Mouse (Mus musculus): Measurements from ENCODE around the gene Cdc123. TPM values are rescaled to one million over a fixed set of nuclear protein-coding genes. Genes with fewer than 3 reads are reported as not detected.

Cdc123 gene
- 354 and 392 TPM in 2 replicates for polyA plus RNA-seq (2016; fragmentation: Nextera tagmentation; extraction: Ambion mirVana)

GRCm38 (mm10) chr2:5844873-5845631 is at the start of gene Cdc123, which contains the start of gene Nudt5:
Cdc123 (minus strand) TSS chr2:5845164.
Nudt5 (plus strand) TSS chr2:5845019.
- peaks cover 43% of the 10 kb centered on the region for H3K36me3 ChIP-seq
- no peaks in the 10 kb centered on the region for H3K27me3 ChIP-seq (ENCODE audit: insufficient read depth, poor library complexity, severe bottlenecking)
- H3K4me1 ChIP-seq (replicated peaks) = peaks cover 16% of the 10 kb centered on the region
- peak within 1 kb of the TSS; percentile 97 for H3K27ac ChIP-seq
- DNase-seq (ENCODE audit: low spot score) = peak; percentile 89
- peak within 1 kb of the TSS; percentile 80 for H3K4me3 ChIP-seq
- peaks cover 2% of the 10 kb centered on the region; the same call in 1 of the 2 replicates for H3K9me3 ChIP-seq
- under 1% methylated on average over 53 of the region's 53 CpGs for WGBS

- peak overlapping the region; percentile 95 for H3K27ac ChIP-seq
- H3K36me3 ChIP-seq = peaks cover 35% of the 10 kb centered on the region
- DNase-seq (ENCODE audit: low spot score) = peak; percentile 12
- no peaks in the 10 kb centered on the region for H3K27me3 ChIP-seq (ENCODE audit: insufficient read depth, poor library complexity, severe bottlenecking)
- H3K9me3 ChIP-seq = no peaks in the 10 kb centered on the region
- WGBS = 55% methylated on average over 11 of the region's 11 CpGs
- H3K4me1 ChIP-seq (replicated peaks) = peaks cover 9% of the 10 kb centered on the region; the same call in 1 of the 2 replicates
- peak overlapping the region; percentile 92 for H3K4me3 ChIP-seq
Measured at GRCm38 (mm10) chr2:5894296-5894695, 49.3 kb upstream of the Cdc123 start.

DNA sequence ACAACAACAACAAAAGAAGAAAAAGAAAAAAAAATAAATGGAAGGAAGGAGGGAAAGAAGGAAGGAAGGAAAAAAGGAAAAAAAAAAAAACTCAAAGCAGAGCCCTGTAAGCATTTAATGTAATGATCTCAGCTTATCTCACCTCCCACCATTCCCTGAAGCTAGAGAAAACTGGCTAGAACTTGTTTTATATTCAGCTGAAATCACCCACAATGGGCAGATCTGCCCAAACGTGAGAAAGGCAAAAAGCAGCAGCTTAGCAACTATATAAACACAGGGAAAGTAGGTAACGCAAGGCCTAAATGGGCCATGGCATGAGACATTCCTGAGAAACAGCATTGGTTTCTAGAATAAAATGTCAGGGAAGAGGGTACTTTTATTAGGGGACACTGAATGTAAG is 44.4 kb upstream of the Cdc123 start:
- H3K27me3 ChIP-seq (ENCODE audit: insufficient read depth, poor library complexity, severe bottlenecking) = no peaks in the 10 kb centered on the region
- no peak overlapping the region for H3K27ac ChIP-seq
- WGBS = 78% methylated on average over 2 of the region's 2 CpGs
- no peak for DNase-seq (ENCODE audit: low spot score)
- H3K4me1 ChIP-seq (replicated peaks) = peaks cover 8% of the 10 kb centered on the region; the same call in 1 of the 2 replicates
- peaks cover 72% of the 10 kb centered on the region for H3K36me3 ChIP-seq
- no peaks in the 10 kb centered on the region for H3K9me3 ChIP-seq
- H3K4me3 ChIP-seq = no peak overlapping the region

DNA sequence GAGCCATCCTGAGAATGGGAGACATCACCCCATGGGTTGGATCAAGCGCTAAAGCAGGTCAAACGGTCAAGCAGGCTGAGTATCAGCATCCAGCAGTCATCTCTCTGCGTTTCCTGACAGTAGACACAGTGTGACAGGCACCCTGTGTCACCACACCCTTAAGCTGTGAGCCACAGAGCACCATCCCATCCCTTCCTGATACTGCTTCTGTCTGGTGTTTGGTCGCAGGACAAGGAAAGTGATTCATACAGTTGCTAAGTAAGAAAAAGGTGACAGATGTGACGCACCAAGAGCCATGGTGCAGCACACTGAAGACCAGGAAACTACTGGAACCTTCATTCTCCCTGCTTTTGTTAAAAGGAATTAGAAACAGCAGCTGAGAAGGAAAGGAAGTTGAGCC is 43.9 kb upstream of the Cdc123 start:
- 90% methylated on average over 5 of the region's 5 CpGs for WGBS

DNA sequence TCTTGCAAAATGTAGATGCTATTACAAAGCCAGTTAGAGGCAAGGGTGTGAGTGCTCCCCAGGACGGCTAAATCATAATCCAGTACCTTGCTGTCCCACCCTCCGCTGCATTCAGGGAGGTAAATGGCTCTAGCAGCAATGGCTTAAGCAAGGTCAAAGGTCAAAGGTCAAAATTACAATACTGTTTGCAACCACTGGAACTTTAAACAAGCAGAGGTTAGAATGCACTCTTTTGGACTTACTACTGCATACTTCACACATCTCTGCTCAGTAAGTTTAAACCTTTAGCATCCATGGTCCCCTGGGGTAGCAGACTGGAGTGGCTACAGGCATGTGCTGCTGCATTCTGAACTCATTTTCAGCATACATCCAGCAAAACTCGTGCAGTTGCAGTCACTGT is 32.5 kb upstream of the Cdc123 start:
- Histone ChIP-seq H3K4me3 (no peak overlapping the region), H3K27me3 (ENCODE audit: insufficient read depth, poor library complexity, severe bottlenecking) (no peaks in the 10 kb centered on the region), H3K27ac (no peak overlapping the region), H3K9me3 (no peaks in the 10 kb centered on the region), H3K4me1 (replicated peaks) (no peaks in the 10 kb centered on the region), H3K36me3 (peaks cover 95% of the 10 kb centered on the region)
- WGBS = 79% methylated on average over 3 of the region's 3 CpGs
- DNase-seq (ENCODE audit: low spot score) = no peak

More for the DNA sequence above, 43.9 kb upstream of the Cdc123 start:
- Histone ChIP-seq H3K27me3 (ENCODE audit: insufficient read depth, poor library complexity, severe bottlenecking) (no peaks in the 10 kb centered on the region), H3K4me3 (no peak overlapping the region), H3K9me3 (no peaks in the 10 kb centered on the region), H3K4me1 (replicated peaks) (0 out of 2 replicates have a peak, but pooled peaks cover 4% of the 10 kb centered on the region), H3K27ac (no peak overlapping the region), H3K36me3 (peaks cover 76% of the 10 kb centered on the region)
- no peak for DNase-seq (ENCODE audit: low spot score)

DNA sequence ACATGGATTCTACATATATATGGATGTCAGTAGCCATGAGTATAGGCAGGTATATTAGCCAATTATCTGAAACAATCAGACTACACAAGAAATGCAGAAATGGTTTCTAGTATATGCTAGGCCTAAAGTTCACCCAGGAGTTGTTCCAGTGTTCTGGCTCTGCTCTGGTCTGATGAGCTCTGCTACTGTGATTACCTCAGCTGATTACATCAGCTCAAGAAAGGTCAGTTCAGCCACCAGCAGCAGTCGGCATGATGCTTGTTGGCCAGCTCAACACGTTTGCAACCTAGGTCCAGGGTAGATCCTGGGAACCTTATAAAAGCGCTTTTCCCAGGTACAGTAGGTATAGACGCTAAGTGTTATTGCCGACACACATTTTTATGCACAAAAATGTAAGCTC is 24.8 kb upstream of the Cdc123 start:
- 92% methylated on average over 5 of the region's 5 CpGs for WGBS
- H3K27ac ChIP-seq = no peak overlapping the region
- H3K27me3 ChIP-seq (ENCODE audit: insufficient read depth, poor library complexity, severe bottlenecking) = no peaks in the 10 kb centered on the region
- no peak overlapping the region for H3K4me3 ChIP-seq
- peaks cover 87% of the 10 kb centered on the region for H3K36me3 ChIP-seq
- H3K4me1 ChIP-seq (replicated peaks) = no peaks in the 10 kb centered on the region
- no peaks in the 10 kb centered on the region for H3K9me3 ChIP-seq
- DNase-seq (ENCODE audit: low spot score) = no peak

DNA sequence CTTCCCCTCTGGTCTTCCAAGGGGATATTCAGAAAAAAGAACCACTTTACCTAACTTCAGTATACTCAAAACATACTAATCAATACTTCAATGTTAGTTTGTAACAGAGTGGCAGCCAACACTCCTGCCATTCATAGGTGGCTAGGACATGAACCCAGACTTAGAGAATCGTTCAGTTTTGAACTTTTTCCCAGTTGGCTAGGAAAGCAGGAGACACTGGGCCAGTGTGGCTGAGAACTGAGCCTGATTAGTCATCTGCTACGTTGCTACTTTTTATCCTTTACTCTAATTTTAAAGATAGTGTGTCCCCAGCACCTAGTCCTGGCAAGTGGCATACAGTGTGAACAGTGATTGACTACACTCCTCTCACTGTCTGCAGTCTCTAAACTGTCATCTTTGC is 22.7 kb upstream of the Cdc123 start:
- Histone ChIP-seq H3K36me3 (peaks cover 86% of the 10 kb centered on the region), H3K27me3 (ENCODE audit: insufficient read depth, poor library complexity, severe bottlenecking) (no peaks in the 10 kb centered on the region), H3K27ac (no peak overlapping the region), H3K4me1 (replicated peaks) (no peaks in the 10 kb centered on the region), H3K4me3 (no peak overlapping the region), H3K9me3 (no peaks in the 10 kb centered on the region)
- no peak for DNase-seq (ENCODE audit: low spot score)
- 88% methylated on average over 2 of the region's 2 CpGs for WGBS

GRCm38 (mm10) chr2:5862834-5863233 is 17.9 kb upstream of the Cdc123 start, which contains the start of gene Gm13199:
Gm13199 (minus strand) TSS chr2:5862934.
- Histone ChIP-seq H3K36me3 (peaks cover 90% of the 10 kb centered on the region), H3K27me3 (ENCODE audit: insufficient read depth, poor library complexity, severe bottlenecking) (no peaks in the 10 kb centered on the region), H3K9me3 (no peaks in the 10 kb centered on the region), H3K4me1 (replicated peaks) (no peaks in the 10 kb centered on the region), H3K27ac (no peak within 1 kb of the TSS), H3K4me3 (no peak within 1 kb of the TSS)
- DNase-seq (ENCODE audit: low spot score) = no peak
- WGBS = 92% methylated on average over 3 of the region's 3 CpGs

DNA sequence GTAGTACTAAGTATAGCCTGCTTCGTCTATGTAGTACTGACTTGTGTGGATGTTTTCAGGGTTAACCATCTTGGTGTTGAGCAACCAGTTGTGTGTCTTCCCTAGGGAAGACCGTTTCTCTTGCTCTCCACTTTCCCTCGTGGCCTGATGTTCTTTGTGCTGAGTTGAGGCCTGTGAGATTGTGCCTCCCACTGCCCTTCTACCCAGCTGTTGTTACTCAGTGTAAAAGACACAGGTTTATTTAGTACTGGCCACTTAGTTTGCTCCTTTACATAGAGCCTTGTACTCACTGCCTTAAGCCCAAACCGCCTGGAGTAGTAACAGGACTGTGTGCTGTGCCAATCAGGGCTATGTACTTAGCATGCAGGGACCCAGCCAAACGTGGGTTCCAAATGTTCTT is 6.9 kb upstream of the Cdc123 start:
- no peak overlapping the region for H3K4me3 ChIP-seq
- peaks cover 68% of the 10 kb centered on the region for H3K36me3 ChIP-seq
- no peak overlapping the region for H3K27ac ChIP-seq
- H3K4me1 ChIP-seq (replicated peaks) = peaks cover 2% of the 10 kb centered on the region; the same call in 1 of the 2 replicates
- WGBS = 89% methylated on average over 5 of the region's 5 CpGs
- no peaks in the 10 kb centered on the region for H3K9me3 ChIP-seq
- no peak for DNase-seq (ENCODE audit: low spot score)
- H3K27me3 ChIP-seq (ENCODE audit: insufficient read depth, poor library complexity, severe bottlenecking) = no peaks in the 10 kb centered on the region

DNA sequence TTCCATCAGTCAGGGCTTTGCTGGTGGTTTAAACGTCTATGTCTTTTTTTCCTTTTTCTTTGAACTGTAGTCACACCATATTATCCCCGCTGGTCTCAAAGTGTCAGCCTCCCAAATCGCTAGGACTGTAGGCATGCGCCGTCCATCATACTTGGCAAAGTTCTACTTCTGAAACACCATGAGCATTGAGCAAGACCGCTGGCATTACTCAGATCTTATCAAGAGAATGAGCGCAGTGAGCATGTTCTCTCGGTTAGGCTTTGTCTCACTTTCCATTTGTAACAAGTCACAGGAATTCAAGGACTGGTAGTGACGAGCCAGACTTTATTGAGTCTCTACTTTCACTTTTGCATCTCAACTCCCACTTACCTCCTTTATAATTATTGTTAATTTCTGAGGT is 6.2 kb upstream of the Cdc123 start:
- DNase-seq (ENCODE audit: low spot score) = no peak
- H3K9me3 ChIP-seq = no peaks in the 10 kb centered on the region
- no peak overlapping the region for H3K27ac ChIP-seq
- peaks cover 60% of the 10 kb centered on the region for H3K36me3 ChIP-seq
- H3K4me3 ChIP-seq = no peak overlapping the region
- WGBS = 95% methylated on average over 9 of the region's 9 CpGs
- H3K27me3 ChIP-seq (ENCODE audit: insufficient read depth, poor library complexity, severe bottlenecking) = no peaks in the 10 kb centered on the region
- peaks cover 9% of the 10 kb centered on the region for H3K4me1 ChIP-seq (replicated peaks)

- peaks cover 43% of the 10 kb centered on the region for H3K36me3 ChIP-seq
- H3K9me3 ChIP-seq = no peaks in the 10 kb centered on the region
- peak overlapping the region; percentile 80 for H3K4me3 ChIP-seq
- 44% methylated on average over 4 of the region's 4 CpGs for WGBS
- H3K4me1 ChIP-seq (replicated peaks) = peaks cover 16% of the 10 kb centered on the region
- H3K27me3 ChIP-seq (ENCODE audit: insufficient read depth, poor library complexity, severe bottlenecking) = no peaks in the 10 kb centered on the region
- peak overlapping the region; percentile 97 for H3K27ac ChIP-seq
- no peak for DNase-seq (ENCODE audit: low spot score)
Measured at GRCm38 (mm10) chr2:5845826-5846225, 862 bp upstream of the Cdc123 start.

GRCm38 (mm10) chr2:5844181-5844872 is 637 bp downstream of the Cdc123 start:
- 5% methylated on average over 23 of the region's 23 CpGs for WGBS
- Histone ChIP-seq H3K36me3 (peaks cover 45% of the 10 kb centered on the region), H3K4me3 (peak overlapping the region; percentile 80), H3K27me3 (ENCODE audit: insufficient read depth, poor library complexity, severe bottlenecking) (no peaks in the 10 kb centered on the region), H3K9me3 (peaks cover 8% of the 10 kb centered on the region; the same call in 1 of the 2 replicates), H3K4me1 (replicated peaks) (peaks cover 16% of the 10 kb centered on the region), H3K27ac (peak overlapping the region; percentile 97)
- no peak for DNase-seq (ENCODE audit: low spot score)

- Histone ChIP-seq H3K4me3 (no peak overlapping the region), H3K36me3 (peaks cover 65% of the 10 kb centered on the region), H3K27ac (no peak overlapping the region), H3K27me3 (ENCODE audit: insufficient read depth, poor library complexity, severe bottlenecking) (no peaks in the 10 kb centered on the region), H3K4me1 (replicated peaks) (peaks cover 3% of the 10 kb centered on the region), H3K9me3 (peaks cover 8% of the 10 kb centered on the region; the same call in 1 of the 2 replicates)
- 95% methylated on average over 11 of the region's 11 CpGs for WGBS
- no peak for DNase-seq (ENCODE audit: low spot score)
Measured at GRCm38 (mm10) chr2:5840815-5841214, 4.1 kb downstream of the Cdc123 start.
